Mouse (Mus musculus) heart, embryonic 14.5 days (tissue): ENCODE data around the gene Eif3c. TPM values are rescaled to one million over a fixed set of nuclear protein-coding genes. Genes with fewer than 3 reads are reported as not detected.

Experiments used
- ATAC-seq: fragments of 200-750 bp; cut with Nextera tagmentation; 2 replicates; pipeline ENCODE4 v1.8.0; 2017; ENCODE audit warnings: low read depth, moderate TSS enrichment; ENCODE audit not compliant: insufficient number of reproducible peaks, insufficient read depth, low FRiP score
- H3K27ac ChIP-seq, 2 experiments: fragments of 200-500 bp in 1 of 2; fragments of 300-500 bp in 1 of 2; sonication (generic) in 1 of 2; replicated peaks in 1 of 2; 2 replicates each; pipeline ENCODE4 v1.5.1; 2012 to 2014; ENCODE audit warnings: low read depth in 2 of 2, low read length in 2 of 2, control low read depth in 1 of 2, mild to moderate bottlenecking in 1 of 2, mixed read lengths in 1 of 2; ENCODE audit not compliant: control insufficient read depth in 1 of 2, insufficient read depth in 1 of 2
- H3K27me3 ChIP-seq: fragments of 300-500 bp; sonication (generic); 2 replicates; pipeline ENCODE4 v1.6.1; 2014; ENCODE audit warnings: mild to moderate bottlenecking, low read length, control low read depth; ENCODE audit not compliant: control insufficient read depth, insufficient read depth
- H3K36me3 ChIP-seq: fragments of 300-500 bp; sonication (generic); 2 replicates; pipeline ENCODE4 v1.6.1; 2014; ENCODE audit warnings: mild to moderate bottlenecking, control low read depth, low read length, mixed read lengths; ENCODE audit not compliant: control insufficient read depth, insufficient read depth
- H3K4me1 ChIP-seq, 2 experiments: fragments of 200-500 bp in 1 of 2; fragments of 300-500 bp in 1 of 2; sonication (generic) in 1 of 2; 2 replicates each; pipeline ENCODE4 v1.6.1; 2012 to 2014; ENCODE audit warnings: low read length in 2 of 2, control low read depth in 1 of 2, mixed read lengths in 1 of 2; ENCODE audit not compliant: control insufficient read depth in 2 of 2, insufficient read depth in 2 of 2
- H3K4me2 ChIP-seq: fragments of 300-500 bp; sonication (generic); 2 replicates; pipeline ENCODE4 v1.6.1; 2014; ENCODE audit warnings: mild to moderate bottlenecking, low read length
- H3K4me3 ChIP-seq, 2 experiments: fragments of 200-500 bp in 1 of 2; fragments of 300-500 bp in 1 of 2; sonication (generic) in 1 of 2; 2 replicates each; pipeline ENCODE4 v1.5.1; 2012 to 2014; ENCODE audit warnings: low read length in 2 of 2, mild to moderate bottlenecking in 2 of 2, control low read depth in 1 of 2, low read depth in 1 of 2, moderate library complexity in 1 of 2; ENCODE audit not compliant: control insufficient read depth in 1 of 2, insufficient read depth in 1 of 2
- H3K9ac ChIP-seq: fragments of 300-500 bp; sonication (generic); 2 replicates; pipeline ENCODE4 v1.6.1; 2014; ENCODE audit warnings: mild to moderate bottlenecking, low read length
- H3K9me3 ChIP-seq: fragments of 300-500 bp; sonication (generic); 2 replicates; pipeline ENCODE4 v1.6.1; 2016; ENCODE audit warnings: low read length, control low read depth; ENCODE audit not compliant: control insufficient read depth
- WGBS: fragments of 180-500 bp; shearing (Covaris S2); extraction: QIAGEN DNeasy Blood & Tissue Kit; methylation state at CpG from one replicate; pipeline ENCODE4 v1.1.7; 2014; 5-methylcytosine and 5-hydroxymethylcytosine counted together
- polyA plus RNA-seq: library from polyadenylated mRNA; unstranded; fragments of >200 nt; fragmentation: Nextera tagmentation; extraction: Ambion mirVana; gene quantifications from 2 replicates; pipeline ENCODE4 v1.2.1, GENCODE M21; 2014

Eif3c gene
- polyA plus RNA-seq, 1 experiment from 2014 or later: 116 TPM

- Histone ChIP-seq H3K36me3 (peaks cover 2% of the 10 kb centered on the region; the same call in 1 of the 2 replicates), H3K4me1 (peaks cover 0 to 7% of the 10 kb centered on the region in 2 experiments), H3K4me3 (peak overlapping the region; percentile 56 to 86), H3K27ac (peak overlapping the region; percentile 76 to 84; a peak in 3 of 4 replicates), H3K9ac (peak overlapping the region; percentile 73; the same call in 1 of the 2 replicates), H3K27me3 (peaks cover 10% of the 10 kb centered on the region), H3K4me2 (peak overlapping the region; percentile 88), H3K9me3 (no peaks in the 10 kb centered on the region)
- WGBS: 48% methylated on average over 6 of the region's 6 CpGs
- ATAC-seq: no peak
Observed at GRCm38 (mm10) chr7:126583761-126584160, 17.6 kb upstream of the Eif3c start.

GRCm38 (mm10) chr7:126583251-126583709, 17.1 kb upstream of the Eif3c start:
- 1% methylated on average over 22 of the region's 22 CpGs for WGBS
- H3K27me3 ChIP-seq: peaks cover 7% of the 10 kb centered on the region
- ATAC-seq: peak; percentile 55; the same call in 1 of the 2 replicates
- H3K9me3 ChIP-seq: no peaks in the 10 kb centered on the region
- peak overlapping the region; percentile 76 to 84 for H3K27ac ChIP-seq
- peak overlapping the region; percentile 73 for H3K9ac ChIP-seq
- H3K4me1 ChIP-seq: peaks cover 0 to 7% of the 10 kb centered on the region in 2 experiments
- H3K4me2 ChIP-seq: peak overlapping the region; percentile 88
- H3K36me3 ChIP-seq: peaks cover 7% of the 10 kb centered on the region; the same call in 1 of the 2 replicates
- peak overlapping the region; percentile 56 to 86 for H3K4me3 ChIP-seq

DNA sequence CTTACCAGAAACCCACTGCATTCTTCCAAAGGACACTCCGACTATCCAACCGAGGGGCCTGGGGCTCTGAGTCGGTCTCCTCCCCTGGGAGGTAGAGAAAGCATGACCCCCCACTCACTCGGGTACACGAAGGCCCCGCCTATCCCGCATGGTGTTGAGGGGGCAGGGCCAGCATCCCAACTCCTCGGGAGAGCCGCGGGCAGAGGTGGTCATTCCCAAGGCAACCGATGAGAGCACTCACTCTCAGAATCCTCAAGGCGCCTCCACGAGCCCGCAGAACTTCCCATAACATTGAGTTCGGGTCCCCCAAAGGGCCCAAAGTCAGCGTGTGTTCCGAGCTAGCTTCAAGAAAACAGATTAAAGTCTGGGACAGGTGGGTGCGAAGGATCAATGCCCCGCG, 16.5 kb upstream of the Eif3c start:
- 2% methylated on average over 20 of the region's 20 CpGs for WGBS
- Histone ChIP-seq H3K4me2 (peak overlapping the region; percentile 88), H3K4me1 (peaks cover 0 to 4% of the 10 kb centered on the region in 2 experiments), H3K27me3 (0 out of 2 replicates have a peak, but pooled peaks cover 5% of the 10 kb centered on the region), H3K27ac (peak overlapping the region in 1 of 2 experiments; percentile 76; a peak in 1 of 4 replicates), H3K9me3 (no peaks in the 10 kb centered on the region), H3K4me3 (peak overlapping the region; percentile 56 to 86), H3K9ac (peak overlapping the region; percentile 73), H3K36me3 (peaks cover 12% of the 10 kb centered on the region; the same call in 1 of the 2 replicates)
- ATAC-seq: peak; percentile 33; the same call in 1 of the 2 replicates

DNA sequence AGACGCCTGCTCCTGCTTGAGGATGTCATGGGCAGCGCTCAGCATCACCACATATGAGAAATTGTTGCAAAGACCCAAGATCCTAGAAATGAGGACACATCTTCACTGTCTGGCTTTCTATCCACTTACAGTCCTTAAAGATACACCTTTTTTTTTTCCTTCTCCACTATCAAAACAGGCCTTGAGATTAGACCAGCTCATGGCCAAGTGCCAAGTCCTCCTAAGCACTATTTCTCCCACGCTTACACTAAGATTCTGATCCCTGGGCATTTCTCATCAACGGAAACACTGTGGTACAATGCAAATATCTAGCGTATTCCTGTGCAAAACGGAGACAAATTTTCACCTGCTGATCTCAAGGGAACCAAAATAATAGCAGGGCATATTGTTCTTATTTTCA, 15.4 kb upstream of the Eif3c start:
- Histone ChIP-seq H3K4me3 (no peak overlapping the region), H3K27me3 (0 out of 2 replicates have a peak, but pooled peaks cover 5% of the 10 kb centered on the region), H3K9me3 (no peaks in the 10 kb centered on the region), H3K9ac (no peak overlapping the region), H3K27ac (no peak overlapping the region), H3K4me2 (no peak overlapping the region), H3K4me1 (peaks cover 0 to 4% of the 10 kb centered on the region in 2 experiments; a peak in 3 of 4 replicates), H3K36me3 (peaks cover 18% of the 10 kb centered on the region; the same call in 1 of the 2 replicates)
- WGBS: 61% methylated on average over 6 of the region's 6 CpGs
- no peak for ATAC-seq

DNA sequence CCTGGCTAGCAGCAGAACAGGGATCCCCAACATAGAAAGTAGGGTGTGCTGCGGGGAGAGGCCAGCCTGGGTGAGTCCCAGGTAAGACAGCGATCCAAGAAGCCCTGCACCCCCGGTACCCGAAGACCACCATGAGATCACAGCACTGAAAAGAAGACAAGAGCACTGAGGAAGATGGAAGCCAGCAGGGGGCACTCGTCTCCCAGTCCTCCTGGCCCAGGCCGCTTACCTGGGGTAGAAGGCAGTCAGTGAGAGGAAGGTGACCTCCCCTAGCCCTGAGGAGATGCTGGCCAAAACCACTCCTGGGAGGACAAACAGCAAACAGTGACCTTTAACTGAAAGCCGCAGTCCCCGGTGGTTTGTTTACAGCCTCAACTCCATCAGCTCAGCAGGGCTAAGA, 13.0 kb upstream of the Eif3c start:
- Histone ChIP-seq H3K4me1 (peaks cover 0 to 4% of the 10 kb centered on the region in 2 experiments; a peak in 3 of 4 replicates), H3K4me2 (no peak overlapping the region), H3K27ac (no peak overlapping the region), H3K9ac (no peak overlapping the region), H3K27me3 (no peaks in the 10 kb centered on the region), H3K4me3 (no peak overlapping the region), H3K9me3 (no peaks in the 10 kb centered on the region), H3K36me3 (peaks cover 33% of the 10 kb centered on the region)
- WGBS: 46% methylated on average over 8 of the region's 8 CpGs
- no peak for ATAC-seq

DNA sequence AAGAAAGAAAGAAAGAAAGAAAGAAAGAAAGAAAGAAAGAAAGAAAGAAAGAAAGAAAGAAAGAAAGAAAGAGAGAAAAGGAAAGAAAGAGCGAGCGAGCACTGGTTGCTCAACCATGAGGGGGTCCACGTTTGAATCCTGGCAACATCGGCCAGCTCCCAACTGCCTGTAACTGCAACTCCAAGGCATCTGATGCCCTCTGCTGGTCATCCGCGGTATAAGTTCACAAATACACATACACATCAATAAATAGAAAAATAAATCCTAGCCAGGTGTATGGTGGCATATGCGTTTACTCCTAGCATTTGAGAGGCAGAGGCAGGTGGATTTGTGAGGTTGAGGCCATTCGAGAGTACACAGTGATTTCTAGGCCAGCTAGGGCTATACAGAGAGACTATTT, 10.7 kb upstream of the Eif3c start:
- Histone ChIP-seq H3K27me3 (no peaks in the 10 kb centered on the region), H3K36me3 (peaks cover 42% of the 10 kb centered on the region), H3K4me3 (no peak overlapping the region), H3K4me2 (no peak overlapping the region), H3K9me3 (no peaks in the 10 kb centered on the region), H3K4me1 (no peaks in the 10 kb centered on the region), H3K9ac (no peak overlapping the region), H3K27ac (no peak overlapping the region)
- no peak for ATAC-seq
- WGBS: 54% methylated on average over 8 of the region's 8 CpGs

GRCm38 (mm10) chr7:126565693-126566092, 518 bp downstream of the Eif3c start:
- Histone ChIP-seq H3K4me1 (0 out of 4 replicates have a peak, but pooled peaks cover 0 to 6% of the 10 kb centered on the region in 2 experiments), H3K27me3 (no peaks in the 10 kb centered on the region), H3K4me3 (peak overlapping the region; percentile 86 to 99), H3K9ac (peak overlapping the region; percentile 90), H3K27ac (peak overlapping the region; percentile 50 to 83), H3K9me3 (no peaks in the 10 kb centered on the region), H3K4me2 (peak overlapping the region; percentile 79), H3K36me3 (peaks cover 40% of the 10 kb centered on the region)
- WGBS: 2% methylated on average over 28 of the region's 28 CpGs
- no peak for ATAC-seq

DNA sequence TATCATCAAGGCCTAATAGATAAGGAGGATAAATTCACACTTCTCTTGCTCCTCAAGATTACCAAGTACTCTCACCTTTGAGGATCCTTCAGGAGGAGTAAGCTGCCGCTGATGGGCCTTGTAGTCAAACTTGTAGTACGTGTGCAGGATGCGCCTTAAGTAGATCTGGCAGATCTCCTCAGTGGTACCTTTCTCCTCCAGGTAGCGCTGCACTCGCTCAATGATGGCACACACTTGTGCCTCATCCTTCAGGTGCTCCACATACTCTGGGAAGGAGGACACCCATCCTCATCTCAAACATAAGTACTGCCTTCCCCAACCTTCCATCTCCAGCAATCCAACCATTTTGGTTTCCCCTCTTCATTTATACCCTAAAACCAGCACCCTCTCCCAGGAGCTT, 9.6 kb downstream of the Eif3c start:
- 87% methylated on average over 5 of the region's 5 CpGs for WGBS
- H3K9ac ChIP-seq: no peak overlapping the region

More for the DNA sequence above, 9.6 kb downstream of the Eif3c start:
- Histone ChIP-seq H3K36me3 (peaks cover 99% of the 10 kb centered on the region), H3K4me2 (no peak overlapping the region), H3K4me3 (no peak overlapping the region), H3K4me1 (no peaks in the 10 kb centered on the region), H3K27ac (no peak overlapping the region), H3K9me3 (no peaks in the 10 kb centered on the region), H3K27me3 (no peaks in the 10 kb centered on the region)
- ATAC-seq: no peak
